Comparison of ENCODE assay signal across 12 mouse cellular contexts in genomic region chr3:152483800-152484199, GRCm38 (mm10).
A peak's percentile ranks its signal among the peaks of the same experiment; 100 is the strongest.
DNase-seq lines count a peak whose midpoint lies in the region; ATAC-seq and TF ChIP-seq lines count a peak whose summit lies in the region.
"Had no signal": no experiment of that assay in that cellular context is flagged by ENCODE, and none has a peak within 500 bp of the region (broad histone marks: within the 10 kb centered on the region; RNA-seq: fewer than 3 reads in every experiment).

No protein-coding gene starts in this region.

- no peak for DNase-seq in heart, postnatal 4 days
- peak; percentile 36 for DNase-seq in NIH3T3 (ENCODE audit: low read depth)
- DNase-seq in spleen, postnatal 36 days (ENCODE audit: low spot score in 2 of 2): no peak
- no peak for DNase-seq in urinary bladder, adult 18-20 months (ENCODE audit: low spot score in 2 of 2)
- DNase-seq in ovary, postnatal 14 days (ENCODE audit: low spot score): no peak
- DNase-seq: cerebellum, postnatal 36 days; thymus, postnatal 14 days had no signal

- no peaks in the 10 kb centered on the region for H3K9me3 ChIP-seq in heart, embryonic 13.5 days
- H3K9me3 ChIP-seq in limb, embryonic 12.5 days: no peaks in the 10 kb centered on the region
- H3K9me3 ChIP-seq: heart, embryonic 15.5 days had no signal

- 36% methylated on average over 7 of the region's 7 CpGs for WGBS in heart, embryonic 13.5 days
- 50% methylated on average over 7 of the region's 7 CpGs for WGBS in limb, embryonic 12.5 days

- H3K4me2 ChIP-seq in heart, embryonic 13.5 days: peak overlapping the region; percentile 24; the same call in 1 of the 2 replicates
- H3K4me2 ChIP-seq in limb, embryonic 12.5 days: peak overlapping the region; percentile 8; the same call in 1 of the 2 replicates
- H3K4me2 ChIP-seq: heart, embryonic 15.5 days had no signal

- H3K9ac ChIP-seq in heart, embryonic 13.5 days: 0 out of 2 replicates have a peak overlapping the region, but pooled peaks have one; percentile 10
- no peak overlapping the region for H3K9ac ChIP-seq in limb, embryonic 12.5 days (replicated peaks)
- H3K9ac ChIP-seq: heart, embryonic 15.5 days; liver, embryonic 14.5 days had no signal

- no peak for TF ChIP-seq CTCF in embryonic fibroblast, embryonic 13.5 days (IDR thresholded peaks at IDR 0.05; ENCODE audit: borderline replicate concordance, insufficient read depth, low read length)

- no peaks in the 10 kb centered on the region for H3K36me3 ChIP-seq in heart, embryonic 13.5 days
- no peaks in the 10 kb centered on the region for H3K36me3 ChIP-seq in limb, embryonic 12.5 days
- H3K36me3 ChIP-seq: heart, embryonic 15.5 days had no signal

- H3K4me3 ChIP-seq in heart, embryonic 13.5 days: no peak overlapping the region
- no peak overlapping the region for H3K4me3 ChIP-seq in embryonic fibroblast, embryonic 13.5 days (ENCODE audit: insufficient read depth, low read length)
- H3K4me3 ChIP-seq in limb, embryonic 12.5 days (replicated peaks): no peak overlapping the region
- H3K4me3 ChIP-seq: heart, embryonic 15.5 days had no signal

- peak overlapping the region; percentile 24; the same call in 1 of the 2 replicates for H3K27ac ChIP-seq in heart, embryonic 13.5 days (replicated peaks)
- H3K27ac ChIP-seq in embryonic fibroblast, embryonic 13.5 days (ENCODE audit: insufficient read depth, low read length): peak overlapping the region; percentile 95
- peak overlapping the region; percentile 78 for H3K27ac ChIP-seq in limb, embryonic 12.5 days
- H3K27ac ChIP-seq: heart, embryonic 15.5 days; liver, embryonic 14.5 days had no signal

- ATAC-seq in heart, embryonic 13.5 days (ENCODE audit: extremely low read depth, insufficient number of reproducible peaks, low FRiP score, low TSS enrichment): no peak
- no peak for ATAC-seq in limb, embryonic 12.5 days (ENCODE audit: insufficient number of reproducible peaks, insufficient read depth, low FRiP score, low TSS enrichment, low read depth)

- H3K27me3 ChIP-seq in heart, embryonic 13.5 days (replicated peaks): no peaks in the 10 kb centered on the region
- H3K27me3 ChIP-seq in limb, embryonic 12.5 days: no peaks in the 10 kb centered on the region
- H3K27me3 ChIP-seq: heart, embryonic 15.5 days had no signal

- H3K4me1 ChIP-seq in heart, embryonic 13.5 days: peaks cover 26% of the 10 kb centered on the region
- H3K4me1 ChIP-seq in embryonic fibroblast, embryonic 13.5 days (ENCODE audit: control insufficient read depth, insufficient read depth, low read length): peaks cover 12% of the 10 kb centered on the region
- peaks cover 28% of the 10 kb centered on the region for H3K4me1 ChIP-seq in limb, embryonic 12.5 days (replicated peaks)

- no peak; the same call in 1 of the 2 replicates for TF ChIP-seq POLR2A in embryonic fibroblast, embryonic 13.5 days (IDR thresholded peaks at IDR 0.05; ENCODE audit: low read depth, low read length)

Comparison
In these comparisons a context has a peak if more than half of its experiments do, and no peak if none do; other contexts are left out.
1. H3K27ac ChIP-seq: peak in every context shown above with its lines; median percentile 95 in embryonic fibroblast, embryonic 13.5 days; 78 in limb, embryonic 12.5 days; 24 in heart, embryonic 13.5 days.